Mouse (Mus musculus): ENCODE measurements around the gene D10Jhu81e. TPM values are rescaled to one million over a fixed set of nuclear protein-coding genes. Genes with fewer than 3 reads are reported as not detected.

D10Jhu81e gene
- polyA plus RNA-seq, 1 experiment from 2014 or later = 88.8 TPM

GRCm38 (mm10) chr10:78158041-78158440 lies 11.5 kb downstream of the D10Jhu81e start:
- DNase-seq (ENCODE audit: low read depth, low spot score) (no peak), ATAC-seq (no peak)
- POLR2A ChIA-PET = interaction anchor here (0.7 kb wide), 1 partner anchor 52 kb away, joined by 3 read pairs; no protein-coding TSS in a partner anchor
- no peaks in the 10 kb centered on the region for H3K27me3 ChIP-seq
- no peak for TF ChIP-seq CTCF (IDR thresholded peaks at IDR 0.05)
- CTCF ChIA-PET = no interaction called here
- in situ Hi-C loops (cut with MboI; ENCODE audit: low pct_unique_long_range_greater_than_20kb) = no loop called here

GRCm38 (mm10) chr10:78156926-78157325 lies 12.7 kb downstream of the D10Jhu81e start:
- no peak for ATAC-seq
- CTCF ChIA-PET = no interaction called here

GRCm38 (mm10) chr10:78148834-78149766 lies 20.5 kb downstream of the D10Jhu81e start:
- in situ Hi-C loops (cut with MboI; ENCODE audit: low pct_unique_long_range_greater_than_20kb) = no loop called here
- CTCF ChIA-PET = interaction anchor here (1.2 kb wide), 1 partner anchor 131 kb away, joined by 5 read pairs; no protein-coding TSS in a partner anchor
- TF ChIP-seq CTCF (IDR thresholded peaks at IDR 0.05) = no peak
- DNase-seq (ENCODE audit: low read depth, low spot score) = no peak
- POLR2A ChIA-PET = no interaction called here
- no peaks in the 10 kb centered on the region for H3K27me3 ChIP-seq
- ATAC-seq = peak; percentile 59

More at GRCm38 (mm10) chr10:78156926-78157325, 12.7 kb downstream of the D10Jhu81e start:
- H3K27me3 ChIP-seq = no peaks in the 10 kb centered on the region
- no peak for TF ChIP-seq CTCF (IDR thresholded peaks at IDR 0.05)
- POLR2A ChIA-PET = interaction anchor here (0.5 to 0.8 kb wide), 2 partner anchors 13 to 147 kb away, joined by 3 read pairs; partner anchors contain the start of genes D10Jhu81e and Pfkl
- in situ Hi-C loops (cut with MboI; ENCODE audit: low pct_unique_long_range_greater_than_20kb) = no loop called here
- no peak for DNase-seq (ENCODE audit: low read depth, low spot score)

DNA sequence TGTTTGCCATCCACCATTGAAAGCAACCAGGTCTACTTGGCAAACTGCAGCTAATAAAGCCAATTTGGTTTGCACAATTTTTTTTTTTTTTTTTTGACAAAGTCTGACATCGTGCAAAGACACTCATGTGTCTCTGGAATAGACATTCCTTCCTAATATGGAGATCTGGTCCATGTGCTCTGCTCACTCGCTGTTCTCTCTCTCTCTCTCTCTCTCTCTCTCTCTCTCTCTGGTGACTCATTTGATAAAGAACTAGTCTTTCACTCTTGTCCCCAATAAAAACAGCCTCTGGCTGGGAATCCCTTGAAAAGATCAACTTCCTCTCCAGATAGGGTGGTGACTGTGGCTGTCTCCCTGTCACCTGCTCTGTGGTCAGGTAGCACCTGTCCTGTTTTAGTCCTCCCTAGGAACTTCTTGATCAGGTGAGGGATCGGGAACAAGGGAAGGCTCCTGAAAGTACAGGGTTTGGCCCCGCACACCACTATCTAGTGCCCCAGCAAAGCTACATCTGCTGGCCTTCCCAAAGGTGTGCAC lies 21.6 kb downstream of the D10Jhu81e start:
- H3K27me3 ChIP-seq = no peaks in the 10 kb centered on the region
- in situ Hi-C loops (cut with MboI; ENCODE audit: low pct_unique_long_range_greater_than_20kb) = no loop called here
- DNase-seq (ENCODE audit: low read depth, low spot score) (no peak), ATAC-seq (no peak)
- CTCF ChIA-PET = interaction anchor here (0.9 kb wide), 1 partner anchor 163 kb away, joined by 3 read pairs; no protein-coding TSS in a partner anchor
- no peak for TF ChIP-seq CTCF (IDR thresholded peaks at IDR 0.05)
- POLR2A ChIA-PET = interaction anchor here (0.6 kb wide), 1 partner anchor 12 kb away, joined by 3 read pairs; no protein-coding TSS in a partner anchor

DNA sequence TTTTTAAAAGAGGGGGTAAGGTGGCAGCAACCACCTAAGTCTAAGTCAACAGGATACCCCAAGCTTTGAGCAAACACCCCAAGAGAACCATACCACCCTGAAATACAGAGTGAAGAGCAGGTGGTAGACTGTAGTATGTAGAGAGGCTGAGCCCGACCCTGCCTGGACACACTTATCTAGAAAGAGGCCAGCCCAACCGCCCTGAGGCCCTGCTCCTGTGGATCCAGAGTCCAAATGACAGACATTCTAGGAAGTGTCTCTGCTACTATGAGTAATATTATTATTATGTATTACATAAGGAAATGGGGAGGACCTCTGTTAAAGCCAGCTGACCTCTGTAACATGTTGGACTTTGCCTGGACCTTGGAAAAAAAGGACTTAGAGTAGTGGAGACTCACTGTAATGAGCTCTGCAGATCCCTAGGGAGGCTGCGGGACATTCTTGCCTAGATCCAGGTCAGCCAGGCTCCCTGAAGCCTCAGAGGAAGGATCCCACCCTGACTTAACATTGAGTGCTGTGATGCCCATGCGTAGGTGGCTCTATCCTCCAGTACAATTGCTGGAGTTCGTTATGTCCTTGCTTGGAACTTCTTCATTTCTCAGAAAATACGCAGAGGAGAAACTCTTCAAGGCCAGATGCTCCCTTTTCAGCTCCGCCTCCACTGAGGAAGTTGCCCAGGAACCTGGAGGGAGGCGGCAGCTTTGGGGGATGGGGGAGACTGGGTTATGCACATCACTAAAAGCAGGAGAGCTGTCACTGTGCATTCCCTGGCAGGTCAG lies 25.7 kb downstream of the D10Jhu81e start:
- ChIA-PET POLR2A (interaction anchor here (1.2 kb wide), 1 partner anchor 45 kb away, joined by 3 read pairs; no protein-coding TSS in a partner anchor), CTCF (interaction anchor here (1.2 to 1.6 kb wide), 2 partner anchors 17 to 32 kb away, joined by 4 to 5 read pairs; no protein-coding TSS in a partner anchor)
- TF ChIP-seq CTCF (IDR thresholded peaks at IDR 0.05) = no peak
- no peak for DNase-seq (ENCODE audit: low read depth, low spot score)
- no peaks in the 10 kb centered on the region for H3K27me3 ChIP-seq
- ATAC-seq = no peak
- in situ Hi-C loops (cut with MboI; ENCODE audit: low pct_unique_long_range_greater_than_20kb) = no loop called here

DNA sequence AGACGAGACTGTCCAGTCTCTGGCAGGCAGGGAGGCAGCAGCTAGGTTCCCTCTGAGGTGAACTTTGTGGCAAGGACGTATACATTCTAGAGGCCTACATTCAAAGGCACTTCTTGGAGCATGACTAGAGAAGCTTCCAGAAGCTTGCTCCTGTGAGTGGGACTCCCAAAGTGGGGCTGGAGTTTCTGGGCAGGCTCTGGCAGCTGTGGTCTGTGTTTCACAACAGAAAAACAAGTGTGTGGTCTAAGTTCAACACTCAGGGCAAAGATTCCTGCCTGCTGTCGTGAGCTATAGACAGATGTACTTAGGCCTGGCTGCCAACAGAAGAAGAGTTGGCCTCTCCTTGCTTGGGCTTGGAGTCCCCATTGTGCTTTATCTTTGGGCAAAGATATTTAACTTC lies 28.7 kb downstream of the D10Jhu81e start:
- POLR2A ChIA-PET = interaction anchor here (0.6 kb wide), 1 partner anchor 14 kb away, joined by 3 read pairs; no protein-coding TSS in a partner anchor

GRCm38 (mm10) chr10:78140251-78140600 lies 29.4 kb downstream of the D10Jhu81e start:
- DNase-seq (ENCODE audit: low read depth, low spot score) (no peak), ATAC-seq (no peak)
- ChIA-PET CTCF (no interaction called here), POLR2A (interaction anchor here (0.6 kb wide), 1 partner anchor 14 kb away, joined by 3 read pairs; no protein-coding TSS in a partner anchor)
- TF ChIP-seq CTCF (IDR thresholded peaks at IDR 0.05) = no peak
- in situ Hi-C loops (cut with MboI; ENCODE audit: low pct_unique_long_range_greater_than_20kb) = no loop called here
- no peaks in the 10 kb centered on the region for H3K27me3 ChIP-seq

More for the DNA sequence above, 28.7 kb downstream of the D10Jhu81e start:
- H3K27me3 ChIP-seq = no peaks in the 10 kb centered on the region
- CTCF ChIA-PET = interaction anchor here (1.2 kb wide), 1 partner anchor 63 kb away, joined by 3 read pairs; no protein-coding TSS in a partner anchor
- DNase-seq (ENCODE audit: low read depth, low spot score) (no peak), ATAC-seq (no peak)
- no peak for TF ChIP-seq CTCF (IDR thresholded peaks at IDR 0.05)
- in situ Hi-C loops (cut with MboI; ENCODE audit: low pct_unique_long_range_greater_than_20kb) = no loop called here

- no peak for TF ChIP-seq CTCF (IDR thresholded peaks at IDR 0.05)
- ChIA-PET CTCF (no interaction called here), POLR2A (no interaction called here)
- DNase-seq (ENCODE audit: low read depth, low spot score) (no peak), ATAC-seq (no peak)
- in situ Hi-C loops (cut with MboI; ENCODE audit: low pct_unique_long_range_greater_than_20kb) = no loop called here
- no peaks in the 10 kb centered on the region for H3K27me3 ChIP-seq
These were observed 29.9 kb downstream of the D10Jhu81e start for GRCm38 (mm10) chr10:78139572-78140250.

DNA sequence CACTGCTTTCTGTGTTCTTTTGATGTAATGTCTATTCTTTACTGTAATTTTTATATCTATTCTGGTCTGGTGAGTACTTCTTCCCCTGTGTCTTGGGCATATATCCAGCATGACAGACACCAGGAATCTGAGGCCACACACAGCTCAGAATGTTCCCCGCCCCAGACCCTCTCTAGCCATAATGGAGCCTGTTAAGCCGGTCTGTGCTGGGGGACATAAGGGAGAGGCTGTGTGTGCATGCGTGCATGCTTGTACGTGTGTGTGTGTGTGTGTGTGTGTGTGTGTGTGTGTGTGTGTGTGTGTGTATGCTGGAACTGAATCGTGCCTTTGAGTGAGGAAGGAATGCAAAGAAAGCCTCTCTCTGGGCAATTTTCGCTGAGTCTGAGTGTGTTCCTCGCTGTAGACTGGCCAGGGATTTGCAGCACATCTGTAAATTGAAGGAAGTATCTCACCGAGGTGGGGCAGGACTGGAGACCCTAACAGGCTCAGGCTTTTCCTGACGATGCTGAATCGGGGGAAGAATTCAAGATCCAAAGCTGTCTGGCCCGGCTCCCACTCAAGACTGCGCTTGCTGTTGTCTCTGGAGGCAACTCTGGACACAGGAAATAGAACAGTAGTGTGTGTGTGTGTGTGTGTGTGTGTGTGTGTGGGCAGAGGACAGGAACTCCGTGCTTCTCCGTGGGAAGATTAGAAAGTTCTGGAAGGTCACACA lies 30.6 kb downstream of the D10Jhu81e start:
- DNase-seq (ENCODE audit: low read depth, low spot score) (no peak), ATAC-seq (no peak)
- ChIA-PET POLR2A (no interaction called here), CTCF (no interaction called here)
- TF ChIP-seq CTCF (IDR thresholded peaks at IDR 0.05) = no peak
- no peaks in the 10 kb centered on the region for H3K27me3 ChIP-seq
- in situ Hi-C loops (cut with MboI; ENCODE audit: low pct_unique_long_range_greater_than_20kb) = no loop called here

Data from Patski (cell line).